Mouse (Mus musculus): Measurements from ENCODE around the gene BC049352.

BC049352 gene

DNA sequence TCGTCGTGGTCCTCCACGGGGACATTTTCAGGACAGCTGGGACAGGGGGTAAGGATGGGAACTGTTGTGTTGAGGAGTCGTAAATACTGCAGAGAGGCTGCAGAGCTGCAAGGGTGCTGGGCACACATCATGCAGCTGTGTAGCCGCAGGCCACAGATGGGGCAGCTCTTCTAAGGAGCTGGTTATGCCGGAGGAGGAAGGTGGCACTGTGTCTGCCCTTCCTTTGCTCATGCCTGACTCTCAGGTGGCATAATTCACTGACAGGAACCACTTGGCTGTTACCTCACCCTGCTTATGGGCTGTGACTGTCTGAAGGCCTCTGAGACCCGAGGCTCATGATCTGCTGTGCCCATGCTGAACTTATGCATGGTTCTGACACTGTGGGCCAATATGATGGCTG lies 68.5 kb downstream of the BC049352 start:
- peak; percentile 61 for DNase-seq

DNA sequence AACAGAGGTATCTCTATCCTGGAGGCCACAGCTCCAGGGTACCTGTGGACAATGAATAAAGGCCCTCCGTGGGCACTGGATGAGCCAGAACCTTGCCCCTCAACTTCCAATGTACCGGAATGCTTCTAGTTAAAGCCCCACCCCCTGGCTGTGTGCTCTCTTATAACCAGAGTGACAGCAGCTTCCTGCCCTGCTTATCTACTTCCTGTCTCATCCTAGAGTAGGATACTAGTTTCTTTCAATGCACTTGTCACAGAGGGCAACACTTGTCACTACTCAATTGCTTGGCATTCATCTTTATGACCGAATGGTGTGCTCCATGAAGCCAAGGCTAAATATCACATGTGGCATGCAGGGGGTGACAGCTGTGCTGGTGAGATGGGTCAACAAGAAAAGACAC lies 69.5 kb downstream of the BC049352 start:
- DNase-seq = peak; percentile 64

DNA sequence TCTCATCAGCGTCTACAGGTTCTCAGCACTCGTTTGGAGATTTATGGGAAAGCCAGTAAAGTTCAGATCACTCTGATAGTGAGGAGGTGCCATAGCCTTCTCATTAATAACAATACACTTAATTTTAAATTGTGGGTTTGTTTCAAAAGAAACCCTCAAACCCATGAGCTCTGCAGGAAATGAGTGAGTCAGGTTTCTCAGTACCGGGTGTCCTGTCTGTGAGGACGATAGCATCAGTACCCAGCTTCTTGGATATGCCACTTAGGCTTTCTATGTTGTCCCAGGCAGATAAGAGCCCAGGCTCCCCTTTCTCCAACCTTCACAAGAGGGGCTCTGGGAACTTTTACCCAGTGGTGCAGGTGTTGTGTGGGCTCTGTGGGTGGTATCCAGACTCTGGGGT lies 70.2 kb downstream of the BC049352 start:
- DNase-seq = no peak

DNA sequence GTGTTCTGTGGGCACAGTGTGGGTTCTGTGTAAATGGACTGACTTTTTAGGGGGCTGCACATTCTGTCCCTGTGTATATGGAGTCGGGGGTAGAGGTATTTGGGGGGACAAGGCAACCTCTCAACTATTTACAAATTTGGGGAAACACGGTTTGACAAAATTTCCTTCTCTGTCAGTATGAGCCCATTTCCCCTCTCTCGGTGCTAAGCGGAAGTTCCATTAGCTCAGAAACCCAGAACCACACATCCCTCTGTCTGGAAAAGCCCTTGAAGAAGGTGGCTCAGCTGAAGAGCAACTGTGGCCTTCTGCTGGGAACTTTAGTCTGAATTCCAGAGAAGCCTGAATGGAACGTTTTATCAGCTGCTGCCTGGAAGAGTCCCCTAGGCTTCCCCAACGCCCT lies 70.6 kb downstream of the BC049352 start:
- DNase-seq = no peak

DNA sequence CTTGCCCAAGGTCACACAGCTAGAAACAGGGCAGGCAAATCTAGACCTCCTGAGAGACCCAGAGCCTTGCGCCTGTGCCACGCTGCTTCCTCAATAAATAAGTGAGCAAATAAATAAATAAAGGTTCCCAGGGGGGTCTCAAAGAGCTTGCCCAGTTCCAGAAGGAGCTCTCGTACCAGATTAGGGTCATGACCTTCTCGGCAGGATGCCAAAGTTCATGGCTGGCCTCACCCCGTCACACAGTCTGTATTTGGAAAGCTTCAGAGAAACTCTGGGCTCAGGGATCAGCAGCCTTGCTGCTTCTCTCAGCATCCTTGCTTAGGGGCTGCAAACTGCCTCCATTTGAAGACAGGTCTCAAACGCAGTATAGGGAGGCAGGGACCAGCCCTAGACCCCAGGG lies 72.2 kb downstream of the BC049352 start:
- no peak for DNase-seq

DNA sequence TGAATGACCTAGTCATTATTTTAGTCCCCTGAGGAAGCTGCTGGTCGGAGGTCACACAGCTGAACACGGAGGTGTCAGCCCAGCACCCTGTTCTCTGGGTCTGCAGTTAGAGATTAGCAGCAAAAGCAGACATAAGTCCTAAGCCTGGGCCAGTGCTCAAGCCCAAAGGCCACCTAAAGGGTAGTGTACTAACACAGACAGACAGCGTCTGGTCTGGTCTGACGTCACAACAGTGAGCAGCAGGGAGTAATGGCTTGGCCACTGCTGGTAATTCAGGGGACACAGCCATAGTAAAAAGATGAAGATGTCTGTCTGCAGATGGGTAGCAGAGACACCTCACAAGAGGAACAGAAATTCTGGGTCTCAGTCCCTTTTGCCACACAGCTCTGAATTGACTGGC lies 72.8 kb downstream of the BC049352 start:
- DNase-seq = no peak

DNA sequence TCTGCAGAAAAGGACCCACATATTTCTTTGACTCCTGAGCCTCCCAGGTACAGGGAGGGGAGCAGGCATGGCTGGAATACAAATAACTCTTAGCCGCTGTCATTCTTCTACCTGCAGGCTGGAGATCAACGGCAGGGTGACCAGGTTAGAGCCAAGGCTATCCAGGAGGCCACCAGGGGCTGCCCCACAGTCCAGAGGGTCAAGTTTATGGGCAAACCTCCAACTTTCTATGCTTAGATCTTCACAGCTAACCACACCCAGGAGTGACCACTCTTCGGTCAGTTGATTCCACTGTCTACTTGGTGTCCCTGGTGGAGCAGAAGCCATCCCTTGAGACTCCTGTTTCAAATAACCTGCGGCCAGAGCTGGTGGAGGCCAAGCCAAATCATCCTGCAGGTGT lies 73.6 kb downstream of the BC049352 start:
- no peak for DNase-seq

DNA sequence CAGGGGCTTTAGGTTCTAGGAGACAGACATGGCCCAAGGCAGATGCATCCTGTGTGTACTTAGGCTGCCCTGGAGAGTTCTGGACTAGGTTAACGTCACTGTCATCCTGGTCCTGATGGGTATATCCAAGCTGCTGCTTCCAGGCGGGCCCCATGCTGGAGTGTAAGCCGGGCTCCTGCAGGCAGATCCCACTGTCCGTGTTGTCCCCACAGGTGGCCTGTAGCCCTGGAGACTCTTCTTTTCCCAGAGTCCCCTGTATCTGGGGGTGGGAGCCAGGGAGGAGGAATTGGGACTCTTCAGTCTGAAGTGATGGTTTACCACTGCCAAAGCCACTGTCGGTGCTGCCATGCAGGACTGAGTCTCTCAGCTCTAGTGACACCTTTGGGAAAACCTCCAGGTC lies 74.2 kb downstream of the BC049352 start:
- DNase-seq = no peak

DNA sequence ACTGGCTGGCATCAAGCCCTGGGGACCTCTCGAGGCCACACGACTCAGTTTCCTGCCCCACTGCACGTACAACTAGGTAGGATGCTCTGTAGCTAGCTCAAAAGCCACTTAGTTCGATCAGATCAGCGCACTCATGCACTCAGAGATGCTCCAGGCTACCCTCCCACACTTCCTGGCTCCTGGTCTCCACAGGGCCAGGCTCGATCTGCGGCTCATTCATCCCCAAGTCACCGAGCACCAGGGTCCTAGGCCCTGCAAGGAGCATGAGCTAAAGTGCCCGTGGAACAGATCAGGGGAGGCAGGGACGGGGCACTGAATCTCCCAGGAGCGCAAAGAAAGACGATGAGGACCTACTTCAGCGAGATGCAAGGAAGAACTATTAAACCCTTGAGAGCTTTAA lies 77.3 kb downstream of the BC049352 start:
- no peak for DNase-seq

DNA sequence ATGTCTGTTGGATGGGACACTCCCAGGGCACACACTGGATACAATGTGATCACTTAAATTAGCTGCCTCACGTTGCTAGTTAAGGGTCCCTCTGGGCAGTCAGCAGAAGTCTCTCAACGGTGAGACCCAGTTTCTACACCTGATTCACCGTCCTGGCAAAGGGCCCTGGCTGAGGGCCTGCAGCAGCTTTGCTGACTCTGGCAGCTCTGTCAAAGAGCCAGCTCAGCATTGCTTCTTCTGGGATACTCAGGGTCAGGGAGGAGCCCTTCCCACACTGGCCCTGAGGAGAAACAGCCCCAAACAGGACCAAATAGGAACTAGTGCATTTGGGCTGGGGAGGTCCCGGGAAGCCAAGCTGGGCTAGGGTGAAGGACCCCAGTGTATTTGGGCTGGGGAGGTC lies 79.7 kb downstream of the BC049352 start:
- no peak for DNase-seq

DNA sequence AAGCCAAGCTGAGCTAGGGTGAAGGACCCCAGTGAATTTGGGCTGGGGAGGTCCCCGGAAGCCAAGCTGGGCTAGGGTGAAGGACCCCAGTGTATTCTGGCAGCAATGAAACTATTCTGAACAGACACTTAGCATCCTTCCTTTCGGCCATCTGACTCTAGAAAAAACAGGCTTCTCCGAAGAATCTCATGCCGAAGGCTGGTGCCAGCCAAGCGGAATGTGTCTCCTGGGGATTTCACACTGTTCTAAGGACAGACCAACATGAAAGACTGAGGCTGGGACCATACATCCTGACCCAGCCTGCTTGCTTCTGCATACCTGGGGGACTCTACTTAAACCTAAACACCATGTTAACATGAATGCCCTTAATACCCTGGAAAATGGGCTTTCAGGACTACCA lies 80.1 kb downstream of the BC049352 start:
- DNase-seq = no peak

DNA sequence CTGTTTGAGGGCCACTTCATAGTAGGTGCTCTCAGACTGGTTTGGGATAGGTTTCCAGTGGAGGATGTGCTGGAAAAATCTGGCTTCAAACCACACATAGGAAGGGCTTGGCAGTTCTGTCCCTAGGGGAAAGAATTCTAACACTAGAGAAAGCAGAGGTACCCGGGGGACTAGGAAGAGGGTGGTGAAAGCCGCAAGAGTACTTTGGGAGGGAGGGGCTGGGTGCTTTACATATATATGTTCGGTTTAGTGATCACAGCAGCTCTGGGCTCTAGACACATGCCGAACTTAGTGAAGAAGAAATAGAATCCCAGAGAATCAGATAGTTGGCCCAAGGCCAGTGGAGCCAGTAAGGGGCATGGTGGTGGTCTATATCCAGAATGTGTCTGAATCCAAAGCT lies 85.3 kb downstream of the BC049352 start:
- DNase-seq = no peak

DNA sequence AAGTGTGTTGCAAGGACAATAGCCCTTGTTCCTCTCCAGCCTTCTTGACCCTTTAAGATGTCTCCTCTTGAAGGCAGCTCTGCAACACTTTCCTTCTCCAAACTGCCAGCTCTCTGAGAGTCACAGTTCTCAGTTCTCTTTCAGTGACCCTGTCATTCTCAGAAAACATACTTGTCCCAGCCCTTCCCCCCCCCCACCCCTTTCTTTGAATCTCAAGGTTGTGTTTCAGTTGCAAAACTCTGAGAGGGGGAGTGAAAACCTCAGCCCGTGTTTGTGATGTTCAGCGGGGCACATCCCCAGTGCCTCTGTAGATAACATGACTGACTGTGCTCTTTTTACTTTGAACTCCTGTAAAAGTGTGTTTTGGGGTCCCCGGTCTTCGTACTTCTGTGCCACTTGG lies 86.3 kb downstream of the BC049352 start:
- DNase-seq = peak; percentile 34

DNA sequence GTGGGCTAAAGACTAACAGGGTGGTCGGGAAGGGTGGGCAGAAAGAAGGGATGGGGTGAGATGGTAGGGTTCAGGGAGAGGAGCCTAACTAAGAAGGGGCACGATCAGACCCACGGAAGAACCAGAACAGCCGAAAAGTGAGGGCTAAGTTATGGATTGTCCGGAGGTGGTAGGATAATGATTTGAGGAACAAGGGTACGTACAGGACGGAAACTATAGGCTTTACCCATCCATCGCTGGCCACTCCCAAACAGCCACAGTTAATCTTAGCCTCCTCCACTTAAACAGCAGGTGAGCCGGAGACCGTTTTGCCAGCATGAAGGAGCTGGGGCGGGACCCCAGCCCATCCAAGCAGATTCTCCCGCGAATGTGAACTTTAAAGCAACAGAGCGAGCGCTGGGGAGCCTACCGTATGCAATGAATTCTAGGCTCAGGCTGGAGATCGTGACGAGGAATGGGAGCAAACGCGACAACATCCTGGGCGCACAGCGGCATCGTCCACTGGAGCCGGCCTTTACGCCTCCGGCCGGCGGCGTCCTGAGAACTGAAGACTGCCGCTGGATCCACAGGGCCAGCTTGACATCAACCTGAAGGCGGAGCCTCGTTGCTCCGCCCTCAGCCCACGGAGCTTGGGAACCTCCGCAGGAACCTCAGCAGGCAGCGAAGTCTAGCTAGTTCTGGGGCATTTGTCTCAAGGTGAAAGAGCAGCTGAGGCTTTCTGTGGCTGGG lies 87.0 kb downstream of the BC049352 start, which contains the start of gene Il10ra:
TSS of gene Il10ra (minus strand) at position 553 of the 729 bp plus-strand sequence.
- peak; percentile 74 for DNase-seq

DNA sequence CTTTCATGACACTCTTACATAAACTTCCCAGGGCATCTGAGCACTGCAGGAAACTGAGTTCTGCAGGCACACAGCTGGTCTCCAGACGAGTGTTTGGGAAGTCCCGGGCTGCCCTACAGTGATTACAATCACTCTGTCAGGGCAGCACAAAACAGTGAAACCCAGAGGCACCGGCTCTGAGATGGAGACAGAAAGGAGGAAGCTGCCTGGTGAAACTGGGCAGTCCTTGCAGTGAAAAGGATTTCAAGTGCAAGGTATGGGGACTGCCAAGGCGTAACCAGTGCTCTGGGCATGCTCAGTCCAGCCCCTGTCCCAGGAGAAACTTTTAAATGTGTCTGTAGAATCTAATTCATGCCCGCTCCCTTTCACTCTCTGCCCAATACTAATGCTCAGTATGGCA lies 90.4 kb downstream of the BC049352 start:
- DNase-seq = no peak

DNA sequence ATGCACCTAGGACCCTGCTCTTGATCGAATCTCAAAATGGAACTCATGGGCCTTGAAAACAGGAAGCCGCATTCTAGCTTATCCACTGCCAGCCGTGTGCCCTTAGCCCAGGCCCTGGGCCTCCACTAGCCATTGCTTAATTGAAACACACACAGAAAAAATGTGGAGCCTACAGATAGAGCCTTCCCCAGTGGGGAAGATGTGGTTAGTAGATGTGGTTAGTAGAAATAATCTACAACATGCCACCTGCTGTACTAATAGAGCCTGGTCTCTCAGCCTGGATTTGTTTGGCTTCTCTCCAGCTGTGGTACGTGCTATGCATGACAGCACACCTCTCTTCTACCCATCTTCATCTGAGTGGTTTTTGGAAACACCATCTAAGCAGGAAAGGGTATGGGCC lies 92.4 kb downstream of the BC049352 start:
- DNase-seq = no peak

DNA sequence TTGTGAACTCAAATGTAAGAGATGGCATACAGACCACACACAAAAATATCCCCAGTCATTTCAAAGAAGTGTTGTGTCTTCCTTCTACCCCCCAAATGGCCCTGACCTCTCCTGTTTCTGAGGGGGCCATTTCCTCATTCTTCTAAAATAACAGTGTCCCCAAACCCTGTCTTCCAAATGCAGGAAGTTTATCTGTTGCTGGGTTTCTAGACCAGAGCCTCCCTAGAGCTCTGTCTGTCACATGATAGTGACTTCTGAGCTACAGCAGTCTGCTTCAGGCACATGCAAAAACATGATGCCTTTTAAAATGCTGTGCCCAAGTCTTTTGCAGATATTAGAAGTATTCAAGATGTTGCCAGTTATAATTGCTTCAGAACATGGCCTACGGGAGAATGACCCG lies 92.8 kb downstream of the BC049352 start:
- no peak for DNase-seq

DNA sequence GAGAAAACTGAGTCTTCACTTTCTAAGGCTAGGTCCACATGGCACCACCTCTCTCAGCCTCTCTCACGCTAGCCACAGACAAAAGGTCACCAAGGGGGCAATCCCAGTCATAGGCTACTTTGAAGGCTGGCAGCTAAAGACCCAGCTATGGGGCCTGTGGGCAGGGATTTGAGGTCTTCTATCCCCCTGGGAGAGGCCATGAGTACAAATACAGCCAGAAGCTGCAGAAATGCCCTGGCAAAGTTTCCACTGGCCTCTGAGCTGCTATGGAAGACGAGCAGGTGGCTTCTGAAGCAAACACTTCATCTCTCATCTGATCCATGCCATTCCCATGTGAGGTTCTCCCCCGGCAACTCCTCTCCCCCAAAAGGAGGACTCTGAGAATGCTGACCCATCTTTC lies 98.3 kb downstream of the BC049352 start:
- DNase-seq = no peak

DNA sequence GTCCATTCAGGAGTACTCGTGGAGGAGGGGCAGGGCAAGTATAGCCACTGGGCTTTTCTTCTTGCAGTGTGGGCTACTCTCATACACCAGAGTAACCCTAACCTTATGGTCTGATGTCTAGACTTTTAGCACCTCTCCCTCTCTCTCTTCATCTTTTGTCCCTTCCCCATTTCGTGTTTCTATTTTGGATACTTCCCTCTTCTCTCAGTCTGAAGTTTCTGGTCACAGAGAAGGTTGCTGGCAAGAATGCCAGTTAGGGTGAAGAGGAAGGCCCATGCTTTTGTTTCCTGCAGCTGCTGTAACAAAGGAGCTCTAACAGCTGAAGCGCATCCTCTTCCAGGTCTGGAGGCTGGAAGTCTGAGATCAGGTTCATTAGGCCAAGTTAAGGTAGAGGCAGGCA lies 99.1 kb downstream of the BC049352 start:
- no peak for DNase-seq

DNA sequence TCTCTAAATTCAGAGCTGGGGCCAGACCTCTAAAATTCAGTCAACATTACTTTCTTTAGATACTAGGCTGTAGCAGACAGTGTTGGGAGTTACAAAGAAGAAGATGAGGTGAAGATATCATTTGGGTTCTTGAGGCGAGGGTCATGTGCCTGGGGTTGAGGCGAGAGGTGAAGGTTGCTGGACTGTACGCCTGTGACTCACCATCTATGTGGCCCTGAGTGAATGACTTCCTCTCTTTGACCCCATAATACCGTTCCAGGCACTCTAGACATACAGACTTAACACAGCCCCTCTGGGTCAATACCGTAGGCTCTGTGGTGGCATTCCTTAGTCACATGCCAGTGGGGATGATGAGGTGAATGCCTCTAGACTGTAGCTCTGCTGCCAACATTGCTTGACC lies 100.7 kb downstream of the BC049352 start:
- DNase-seq = no peak

DNA sequence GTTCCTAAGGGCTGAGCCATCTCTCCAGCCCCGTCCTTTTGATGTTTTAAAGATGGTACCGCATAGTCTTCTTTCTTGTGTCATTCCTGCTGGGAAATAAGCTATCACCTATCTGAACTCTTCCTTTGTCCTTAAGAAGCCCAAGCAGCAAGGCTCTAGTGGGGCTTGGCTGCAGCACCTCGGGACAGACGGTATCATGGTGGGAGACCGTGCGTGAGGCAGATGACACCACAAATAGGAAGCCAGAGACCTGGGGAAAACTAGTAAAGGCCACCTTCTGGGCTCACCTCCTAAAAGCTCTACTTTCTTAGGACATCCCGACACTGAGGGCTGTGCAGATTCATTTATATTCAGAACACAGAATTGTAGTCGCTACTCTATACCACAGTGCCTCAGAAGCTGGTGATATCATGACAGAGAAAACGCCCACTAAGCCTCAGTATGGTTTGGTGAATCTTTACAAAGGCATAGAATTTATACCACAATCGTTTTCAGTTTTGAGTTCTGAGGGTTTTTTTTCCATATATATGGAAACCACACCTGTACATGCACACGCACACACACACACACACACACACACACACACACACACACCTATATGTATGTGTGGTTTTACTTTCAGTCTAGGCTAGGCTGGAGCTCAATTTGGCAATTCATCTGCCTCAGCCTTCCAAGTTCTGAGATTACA lies 109.8 kb downstream of the BC049352 start:
- DNase-seq = peak; percentile 10

DNA sequence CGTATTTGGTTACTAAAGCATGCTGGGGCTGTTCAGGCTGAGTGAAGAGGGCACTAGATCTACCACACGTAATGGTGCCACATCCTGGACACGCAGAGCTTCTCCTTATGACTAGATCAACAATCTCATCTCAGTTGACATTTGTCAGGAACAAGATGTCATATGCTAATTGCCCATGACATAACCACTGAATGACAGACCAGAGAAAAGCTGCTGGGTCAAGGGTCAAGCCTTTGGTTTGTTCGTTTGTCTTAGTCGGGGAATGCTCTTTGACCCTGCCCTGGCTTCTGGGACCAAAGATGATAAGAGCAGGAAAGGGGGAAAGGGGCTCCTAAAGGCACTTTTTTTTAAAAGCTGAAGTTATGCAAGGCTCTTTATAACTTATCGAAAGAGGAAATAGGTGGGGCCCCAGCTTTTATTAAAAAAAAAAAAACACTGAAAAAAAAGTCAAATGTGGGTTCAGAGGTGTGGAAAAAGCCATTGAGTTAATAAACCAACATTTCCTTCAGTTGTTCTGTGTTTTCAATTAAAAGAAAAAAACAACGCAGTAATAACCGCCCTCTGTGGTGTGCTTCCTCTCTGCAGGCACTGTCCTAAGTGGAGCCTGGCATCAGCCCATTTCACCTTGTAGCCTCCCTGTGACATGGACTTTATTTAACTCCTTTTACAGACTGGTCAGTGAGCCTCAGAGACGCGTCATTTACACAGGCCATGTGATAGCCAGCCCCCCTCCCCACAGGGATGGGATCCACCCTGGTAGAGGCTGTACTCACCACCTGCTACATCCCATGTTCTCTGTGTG lies 112.6 kb downstream of the BC049352 start:
- peak; percentile 8 for DNase-seq

DNA sequence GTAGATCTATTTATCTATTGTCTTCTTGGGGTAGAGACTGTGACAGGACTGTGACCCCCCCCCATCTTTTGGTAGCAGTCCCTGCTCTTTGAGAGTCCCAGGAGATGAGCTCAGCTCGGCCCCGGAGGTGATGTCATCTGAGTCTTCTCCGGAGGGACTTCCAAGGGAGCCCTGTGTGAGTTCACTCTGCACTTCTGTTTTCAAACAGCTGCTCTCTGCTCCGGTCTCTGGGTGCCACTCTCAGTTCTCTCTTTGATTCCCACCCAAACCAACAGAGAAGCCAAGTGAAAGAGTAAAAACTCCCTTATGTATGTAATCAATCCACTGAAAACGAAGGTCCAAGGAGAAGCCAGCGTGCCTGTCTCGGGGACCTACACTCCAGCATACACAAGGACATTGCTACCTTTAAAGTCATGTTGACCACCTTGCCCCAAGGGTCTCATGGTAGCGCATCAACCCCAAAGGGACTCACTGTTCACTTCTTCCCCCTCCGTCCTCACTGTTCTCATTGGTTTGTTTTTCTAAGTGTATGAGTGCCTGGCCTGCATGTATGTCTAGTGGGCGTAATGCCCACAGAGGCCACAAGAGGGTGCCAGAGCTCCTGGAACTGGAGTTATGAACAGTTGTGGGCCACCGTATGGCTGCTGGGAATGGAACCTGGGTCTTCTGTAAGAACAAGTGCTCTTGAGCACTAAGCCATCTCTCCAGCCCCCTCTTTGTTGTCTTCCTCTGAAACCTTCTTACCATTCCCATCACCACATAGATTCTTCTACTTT lies 117.6 kb downstream of the BC049352 start:
- DNase-seq = peak; percentile 82
